Mouse (Mus musculus) Patski (cell line): ENCODE results near the gene Baz2a. TPM values are rescaled to one million over a fixed set of nuclear protein-coding genes. Genes with fewer than 3 reads are reported as not detected.

Experiments
- ATAC-seq: fragments of 100-300 bp; one replicate; pipeline ENCODE4 v1.8.0; 2021
- CTCF ChIA-PET: fragments of 350-600 bp; sonication (Branson Sonifier 250); formaldehyde crosslinking; loops from one replicate; lab custom pipeline; 2022; ENCODE audit warnings: inconsistent platforms; lab: Charles Lee
- POLR2A ChIA-PET: fragments of 350-600 bp; sonication (Branson Sonifier 250); formaldehyde crosslinking; loops from one replicate; lab custom pipeline; 2022; ENCODE audit warnings: antibody characterized with exemption, inconsistent platforms; lab: Charles Lee
- DNase-seq: peaks from one replicate; pipeline ENCODE4 v3.0.0-alpha.2; 2011; ENCODE audit warnings: low read depth, low spot score
- H3K27me3 ChIP-seq: fragments of 371-371 bp; one replicate; pipeline ENCODE4 v1.5.1; 2021
- CTCF ChIP-seq: fragments of 100-300 bp; IDR thresholded peaks from one replicate; pipeline ENCODE4 v1.5.1; 2021
- in situ Hi-C: fragments of 300-500 bp; cut with MboI; formaldehyde crosslinking; loops from 3 replicates; pipeline ENCODE4 v1.11.1; 2018; ENCODE audit warnings: low pct_unique_long_range_greater_than_20kb, mixed read lengths
- polyA plus RNA-seq: library from polyadenylated mRNA; unstranded; gene quantifications from one replicate; pipeline ENCODE4 v1.2.3, GENCODE M21; 2021

Gene Baz2a
- polyA plus RNA-seq, 1 experiment from 2014 or later, result 45.8 TPM

DNA sequence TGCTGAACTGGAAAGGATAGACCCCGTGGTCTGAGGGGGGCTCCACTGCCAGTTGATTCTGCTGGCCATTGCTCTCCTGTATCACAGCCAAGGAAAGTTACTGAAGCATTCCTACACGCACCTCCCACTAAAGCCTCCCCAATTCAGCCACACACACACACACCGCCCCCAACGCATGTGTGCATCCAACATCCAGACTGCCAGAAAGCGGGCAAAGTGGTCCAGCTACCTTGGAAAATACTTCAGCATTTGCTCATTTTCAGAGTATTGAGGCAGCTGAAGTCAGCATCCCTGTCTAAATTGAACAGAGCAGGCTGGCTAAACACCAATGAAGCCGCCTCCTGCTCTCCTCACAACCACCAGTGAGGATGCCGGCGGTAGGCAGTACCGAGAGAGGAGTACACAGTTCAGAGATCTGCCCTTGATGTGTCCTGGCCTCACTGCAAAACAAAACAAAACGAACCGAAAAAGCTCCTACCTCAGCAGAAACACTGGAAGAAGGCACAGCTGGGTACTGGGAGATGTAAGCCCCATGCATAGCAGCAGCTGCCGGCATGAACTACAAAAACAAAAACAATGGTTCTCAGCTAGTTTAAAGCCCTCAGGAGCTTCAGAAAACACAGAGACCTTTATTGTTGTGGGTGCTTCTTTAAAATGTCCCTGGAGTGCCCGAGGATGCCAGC lies 42.4 kb downstream of the Baz2a start:
- POLR2A ChIA-PET, result interaction anchor here (0.8 kb wide), 1 partner anchor 11 kb away, joined by 3 read pairs; no protein-coding TSS in a partner anchor
- no peak for ATAC-seq
- in situ Hi-C loops, result no loop called here
- no peak for TF ChIP-seq CTCF
- DNase-seq, result no peak
- CTCF ChIA-PET, result interaction anchor here (1.3 to 2.6 kb wide), 4 partner anchors 8 to 54 kb away, joined by 3 to 9 read pairs (median 4); no protein-coding TSS in a partner anchor
- H3K27me3 ChIP-seq, result no peaks in the 10 kb centered on the region

- in situ Hi-C loops, result no loop called here
- ATAC-seq (no peak), DNase-seq (no peak)
- no peaks in the 10 kb centered on the region for H3K27me3 ChIP-seq
- ChIA-PET CTCF (interaction anchor here (0.7 to 1.7 kb wide), 2 partner anchors 36 to 45 kb away, joined by 3 read pairs; no protein-coding TSS in a partner anchor), POLR2A (no interaction called here)
- no peak for TF ChIP-seq CTCF
Measured at GRCm38 (mm10) chr10:128135374-128135773, 44.0 kb downstream of the Baz2a start.

DNA sequence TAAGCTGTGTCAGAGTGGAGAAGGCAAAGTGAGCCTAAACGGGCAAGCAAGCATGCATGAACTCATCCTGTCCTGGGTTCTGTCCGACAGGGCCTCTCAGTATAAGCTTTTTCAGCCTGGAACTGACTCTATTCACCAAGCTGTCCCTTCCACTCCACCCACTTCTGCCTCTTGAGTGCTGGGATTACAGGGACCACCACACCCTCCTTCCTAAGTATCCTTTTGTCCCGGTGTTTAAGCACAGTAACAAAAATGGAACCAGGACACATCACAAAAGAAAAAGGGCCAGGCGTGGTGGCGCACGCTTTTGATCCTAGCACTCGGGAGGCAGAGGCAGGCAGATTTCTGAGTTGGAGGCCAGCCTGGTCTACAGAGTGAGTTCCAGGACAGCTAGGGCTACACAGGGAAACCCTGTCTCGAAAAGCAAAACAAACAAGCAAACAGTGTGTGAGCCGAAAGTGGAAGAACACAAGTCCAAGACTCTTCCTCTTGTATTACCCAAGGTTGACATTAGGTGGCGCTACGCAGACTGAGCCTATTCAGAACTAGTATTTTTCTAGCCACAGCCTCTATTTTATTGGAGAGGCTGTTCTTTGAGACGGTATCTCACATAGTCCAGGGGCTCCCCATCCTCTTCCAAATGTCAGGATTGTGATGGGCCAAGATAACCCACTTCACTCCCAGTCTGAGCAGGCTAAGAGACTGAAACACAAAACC lies 49.0 kb downstream of the Baz2a start:
- H3K27me3 ChIP-seq, result no peaks in the 10 kb centered on the region
- in situ Hi-C loops, result loop anchor here (5.0 kb wide), 1 partner anchor 47 kb away; no protein-coding TSS in a partner anchor
- ATAC-seq (no peak), DNase-seq (no peak)
- ChIA-PET CTCF (interaction anchor here (0.7 to 8.0 kb wide), 16 partner anchors 8 to 52 kb away, joined by 3 to 84 read pairs (median 8); partner anchors contain the start of gene Rbms2), POLR2A (no interaction called here)
- peak; percentile 73 for TF ChIP-seq CTCF

- peak; percentile 53 for TF ChIP-seq CTCF
- no peaks in the 10 kb centered on the region for H3K27me3 ChIP-seq
- ATAC-seq (no peak), DNase-seq (no peak)
- in situ Hi-C loops, result loop anchor here (5.0 kb wide), 1 partner anchor 45 kb away; no protein-coding TSS in a partner anchor
- ChIA-PET CTCF (interaction anchor here (1.5 to 8.0 kb wide), 8 partner anchors 8 to 53 kb away, joined by 4 to 84 read pairs (median 14); partner anchors contain the start of genes Gls2 and Rbms2), POLR2A (interaction anchor here (0.6 to 1.3 kb wide), 2 partner anchors 59 to 131 kb away, joined by 3 to 4 read pairs; partner anchors contain the start of gene Atp5b)
Measured at GRCm38 (mm10) chr10:128142165-128142564, 50.8 kb downstream of the Baz2a start.

GRCm38 (mm10) chr10:128143659-128144058 lies 52.3 kb downstream of the Baz2a start:
- CTCF ChIA-PET, result interaction anchor here (8.0 kb wide), 1 partner anchor 41 kb away, joined by 84 read pairs; no protein-coding TSS in a partner anchor
- DNase-seq (no peak), ATAC-seq (peak; percentile 54)
- H3K27me3 ChIP-seq, result no peaks in the 10 kb centered on the region
- POLR2A ChIA-PET, result interaction anchor here (1.3 kb wide), 1 partner anchor 60 kb away, joined by 3 read pairs; the partner anchor contains the start of gene Atp5b
- no peak for TF ChIP-seq CTCF
- in situ Hi-C loops, result loop anchor here (5.0 kb wide), 1 partner anchor 44 kb away; no protein-coding TSS in a partner anchor

DNA sequence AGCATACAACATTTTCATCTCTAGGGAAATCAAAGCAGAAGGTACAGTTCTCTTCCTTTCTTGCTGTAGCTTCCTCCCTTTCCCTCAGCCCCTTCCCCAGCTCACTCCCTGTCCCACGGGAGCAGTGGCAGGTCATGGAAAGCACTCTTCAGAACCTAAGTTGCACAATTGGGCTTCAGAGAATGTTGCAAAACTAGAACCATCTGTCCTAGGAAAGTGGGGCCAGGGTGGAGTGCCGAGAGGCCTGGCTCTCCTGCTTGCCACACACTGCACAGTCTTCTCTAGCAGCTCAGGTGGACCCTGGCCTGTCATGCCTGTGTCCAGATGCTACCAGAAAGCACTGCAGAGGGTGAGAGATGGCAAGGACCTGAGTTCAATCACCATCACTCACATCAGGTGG lies 53.6 kb downstream of the Baz2a start:
- TF ChIP-seq CTCF, result no peak
- ATAC-seq, result no peak
- no peaks in the 10 kb centered on the region for H3K27me3 ChIP-seq
- POLR2A ChIA-PET, result interaction anchor here (1.1 kb wide), 1 partner anchor 11 kb away, joined by 3 read pairs; no protein-coding TSS in a partner anchor
- CTCF ChIA-PET, result interaction anchor here (1.0 to 8.0 kb wide), 3 partner anchors 16 to 40 kb away, joined by 3 to 84 read pairs (median 3); no protein-coding TSS in a partner anchor
- in situ Hi-C loops, result loop anchor here (5.0 kb wide), 1 partner anchor 42 kb away; no protein-coding TSS in a partner anchor
- DNase-seq, result no peak

DNA sequence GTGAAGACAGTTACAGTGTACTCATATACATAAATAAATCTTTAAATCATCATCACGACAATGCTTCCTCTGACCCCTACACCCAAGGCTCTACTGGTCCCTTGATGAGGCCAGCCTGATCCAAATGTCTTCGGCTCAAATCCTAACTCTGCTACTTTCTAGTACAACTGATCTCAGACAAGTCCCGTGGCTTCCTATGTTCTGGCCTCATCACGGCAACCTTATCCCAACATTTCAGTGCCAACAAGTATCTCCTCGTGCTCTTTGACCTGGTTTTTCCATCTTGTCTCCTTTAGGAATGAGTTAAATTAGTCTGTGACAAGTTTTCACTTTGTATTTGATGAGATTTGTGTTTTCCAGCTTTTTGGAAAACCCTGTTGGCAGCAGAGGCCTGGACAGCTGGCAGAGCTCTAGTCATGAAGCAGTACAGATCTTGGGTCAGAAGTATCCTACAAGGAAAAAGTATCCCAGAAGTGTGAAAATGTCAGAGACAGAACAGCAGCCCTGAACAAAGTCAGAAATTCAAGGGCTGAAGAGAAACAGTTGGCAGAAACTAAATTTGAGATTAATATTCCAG lies 57.5 kb downstream of the Baz2a start:
- TF ChIP-seq CTCF, result no peak

DNA sequence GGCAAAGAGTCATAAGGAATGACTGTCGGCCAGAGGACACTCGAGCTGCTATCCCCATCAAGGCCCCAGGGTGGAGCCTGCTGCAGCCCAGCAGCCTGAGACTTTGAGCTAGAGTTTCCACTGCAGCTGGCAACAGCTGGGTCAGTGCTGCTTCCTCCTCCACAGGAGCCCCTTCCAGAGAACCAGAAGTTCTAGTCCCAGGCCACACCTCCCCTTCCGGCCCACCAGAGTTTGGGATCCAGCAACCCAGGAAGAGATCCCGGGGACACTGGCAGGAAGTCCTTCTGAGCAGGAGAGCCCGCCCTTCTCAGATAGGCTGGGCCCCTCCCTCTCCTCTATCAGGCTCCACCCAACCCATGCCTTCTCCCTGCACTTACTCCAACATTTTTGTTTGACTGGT lies 58.2 kb downstream of the Baz2a start:
- ChIA-PET POLR2A (no interaction called here), CTCF (interaction anchor here (0.8 to 2.6 kb wide), 7 partner anchors 8 to 37 kb away, joined by 3 to 14 read pairs (median 3); no protein-coding TSS in a partner anchor)
- ATAC-seq (no peak), DNase-seq (no peak)
- in situ Hi-C loops, result no loop called here
- TF ChIP-seq CTCF, result peak; percentile 35
- H3K27me3 ChIP-seq, result no peaks in the 10 kb centered on the region

More for the DNA sequence above, 57.5 kb downstream of the Baz2a start:
- DNase-seq (no peak), ATAC-seq (no peak)
- POLR2A ChIA-PET, result interaction anchor here (0.5 kb wide), 1 partner anchor 371 kb away, joined by 3 read pairs; no protein-coding TSS in a partner anchor
- CTCF ChIA-PET, result interaction anchor here (0.8 to 2.6 kb wide), 5 partner anchors 7 to 29 kb away, joined by 3 to 14 read pairs (median 3); no protein-coding TSS in a partner anchor
- in situ Hi-C loops, result no loop called here
- no peaks in the 10 kb centered on the region for H3K27me3 ChIP-seq

DNA sequence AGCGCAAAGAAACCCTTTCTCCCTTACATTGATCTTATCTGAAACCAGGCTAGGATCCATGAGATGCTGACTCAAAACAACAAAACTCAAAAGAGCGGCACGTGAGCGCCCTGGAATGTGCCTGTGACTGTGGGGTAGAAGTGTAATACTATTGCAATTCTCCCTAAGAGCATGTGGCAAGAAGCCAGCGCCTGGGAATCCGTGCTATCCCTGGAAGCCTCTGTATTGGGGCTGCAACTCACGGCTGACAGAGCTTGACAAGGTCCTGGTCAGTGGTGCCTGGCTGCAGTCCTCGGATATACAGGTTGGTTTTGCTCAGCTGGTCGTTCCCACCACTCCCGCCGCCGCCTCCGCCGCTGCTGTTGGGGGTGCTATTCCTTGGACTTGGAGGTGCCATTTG lies 59.6 kb downstream of the Baz2a start:
- ATAC-seq (peak; percentile 72), DNase-seq (peak; percentile 72)
- CTCF ChIA-PET, result interaction anchor here (0.9 to 2.6 kb wide), 3 partner anchors 9 to 34 kb away, joined by 3 to 14 read pairs (median 5); partner anchors contain the start of gene Rbms2
- TF ChIP-seq CTCF, result no peak
- H3K27me3 ChIP-seq, result no peaks in the 10 kb centered on the region
- in situ Hi-C loops, result no loop called here
- POLR2A ChIA-PET, result interaction anchor here (1.5 kb wide), 1 partner anchor 25 kb away, joined by 5 read pairs; no protein-coding TSS in a partner anchor
